8 mouse cellular contexts compared by ENCODE assay signal in the genomic region with DNA sequence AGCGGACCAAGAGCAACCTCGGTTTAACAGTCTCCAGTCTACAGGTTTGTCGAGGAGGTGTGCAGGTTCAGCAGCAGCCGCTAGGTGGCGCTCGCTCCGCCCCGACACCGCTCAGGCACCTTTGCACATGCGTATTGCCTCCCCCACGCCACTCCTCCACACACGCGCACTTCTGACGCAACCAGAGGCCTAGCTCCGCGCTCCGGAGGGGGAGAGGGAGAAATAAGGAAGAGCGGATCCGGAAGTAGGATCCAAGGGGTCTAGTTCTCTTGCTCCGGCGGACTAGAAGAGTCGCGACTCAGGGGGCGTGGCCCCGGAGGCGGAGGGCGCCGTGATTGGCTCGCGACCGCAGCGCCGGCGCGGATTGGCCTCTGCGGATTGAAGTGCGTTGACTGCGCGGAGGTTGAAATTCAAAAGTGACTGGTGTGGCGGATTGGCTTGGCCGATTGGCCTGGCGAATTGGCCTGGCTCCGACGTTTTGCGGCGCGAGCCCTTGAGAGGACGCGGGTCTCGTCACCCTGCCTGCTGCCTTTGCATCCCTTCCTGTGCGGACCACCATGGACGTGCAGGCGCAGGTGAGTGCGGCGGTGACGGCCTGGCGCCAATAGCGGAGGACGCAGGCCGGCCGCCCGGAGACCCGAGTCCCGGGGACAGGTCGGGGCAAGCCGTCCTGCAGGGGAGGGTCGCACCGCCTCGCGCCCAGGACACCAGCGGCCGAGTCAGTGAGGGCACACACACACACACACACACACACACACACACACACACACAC. TPM values are rescaled to one million over a fixed set of nuclear protein-coding genes. Genes with fewer than 3 reads are reported as not detected.
A peak's percentile ranks its signal among the peaks of the same experiment; 100 is the strongest.
DNase-seq lines count a peak whose midpoint lies in the region; ATAC-seq lines count a peak whose summit lies in the region.

A gene (plus strand): TSS at position 381 of the 772 bp plus-strand sequence.

- H3K9me3 ChIP-seq in intestine, embryonic 14.5 days (ENCODE audit: control insufficient read depth, low read length), result no peaks in the 10 kb centered on the region

- 0 out of 2 replicates have a peak within 1 kb of the TSS, but pooled peaks have one; percentile 9 for H3K27ac ChIP-seq in intestine, embryonic 14.5 days (ENCODE audit: low read depth)

- H3K27me3 ChIP-seq in intestine, embryonic 14.5 days (replicated peaks; ENCODE audit: control insufficient read depth, insufficient read depth, low read length), result no peaks in the 10 kb centered on the region

- peak within 1 kb of the TSS; percentile 61 for H3K9ac ChIP-seq in intestine, embryonic 14.5 days (ENCODE audit: low read length)

- peak; percentile 98 for ATAC-seq in intestine, embryonic 14.5 days (replicated peaks; ENCODE audit: low FRiP score, low TSS enrichment, low read depth)

- DNase-seq in adrenal gland, adult 18-20 months (ENCODE audit: low spot score in 2 of 2), result peak; percentile 98
- peak; percentile 98 for DNase-seq in embryo, embryonic 11 days
- peak; percentile 99 for DNase-seq in gastrocnemius, postnatal 25 days
- peak; percentile 100 for DNase-seq in intestine, embryonic 14.5 days (ENCODE audit: low spot score)
- peak; percentile 100 for DNase-seq in left cerebral cortex, postnatal 14 days (ENCODE audit: low spot score in 2 of 2)
- peak; percentile 100 for DNase-seq in mesoderm, embryonic 11.5 days (ENCODE audit: low read depth, low spot score)
- DNase-seq in right cerebral cortex, postnatal 36 days (ENCODE audit: low spot score in 2 of 2), result peak; percentile 99
- peak; percentile 99 for DNase-seq in yolk sac, embryonic 10.5 days (ENCODE audit: low spot score)

- H3K4me2 ChIP-seq in intestine, embryonic 14.5 days (ENCODE audit: low read length), result peak within 1 kb of the TSS; percentile 62

- intact Hi-C loops in left cerebral cortex, postnatal 14 days (cut with DNase I), result no loop called here

- WGBS in intestine, embryonic 14.5 days, result under 1% methylated on average over 66 of the region's 72 CpGs

- H3K4me1 ChIP-seq in intestine, embryonic 14.5 days (replicated peaks; ENCODE audit: control insufficient read depth, insufficient read depth, low read length), result 0 out of 2 replicates have a peak, but pooled peaks cover 4% of the 10 kb centered on the region

- H3K4me3 ChIP-seq in intestine, embryonic 14.5 days (ENCODE audit: low read depth, low read length), result peak within 1 kb of the TSS; percentile 59

- peaks cover 12% of the 10 kb centered on the region for H3K36me3 ChIP-seq in intestine, embryonic 14.5 days (ENCODE audit: control insufficient read depth, insufficient read depth, low read length)

RNA-seq across cellular contexts. Expression of the gene that starts here (rescaled TPM):
- total RNA-seq in adrenal gland, adult 18-20 months (2021), result 1 to 10 TPM; 1.1 to 1.2 TPM
- total RNA-seq in gastrocnemius, postnatal 25 days (2021), result under 1 TPM; 0.31 to 0.56 TPM
- polyA plus RNA-seq in intestine, embryonic 14.5 days (2014; fragmentation: Nextera tagmentation; extraction: Ambion mirVana), result 5.2 and 8.1 TPM in 2 replicates
- total RNA-seq in left cerebral cortex, postnatal 14 days (2021), result 1 to 10 TPM; 2.9 to 3.3 TPM

Comparison
In these comparisons a context has a peak if more than half of its experiments do, and no peak if none do; other contexts are left out.
1. Peak in every context shown above with its lines: DNase-seq, ATAC-seq, H3K4me3 ChIP-seq and H3K27ac ChIP-seq.
2. Peak in DNase-seq in gastrocnemius, postnatal 25 days; RNA of the gene not detected or under 1 TPM.